Mouse (Mus musculus): ENCODE measurements at regions not wholly inside any gene's neighbourhood (a gene's known extent, or its start where the extent isn't known, plus 50 kb on each side); places are given as distances from the start of the nearest gene placed in this dataset.

DNA sequence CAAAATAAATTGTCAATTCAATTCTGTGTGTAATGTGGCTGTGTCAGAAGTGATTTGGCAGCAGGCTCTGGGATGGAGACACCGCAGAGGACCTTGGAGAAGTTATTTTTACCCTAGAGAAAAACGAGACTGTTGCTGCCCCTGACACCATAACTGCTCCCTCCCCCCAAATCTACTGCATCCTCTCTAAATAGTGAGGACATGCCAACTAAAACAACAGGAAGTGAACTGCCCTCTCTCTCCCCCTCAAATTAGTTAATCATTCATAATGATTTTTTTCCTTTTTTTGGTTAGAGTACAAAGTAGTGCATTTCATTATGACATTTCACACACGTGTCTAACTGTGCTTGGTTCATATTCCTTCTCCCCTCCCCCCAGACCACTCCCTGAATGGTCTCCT is 55.6 kb upstream of the Pias1 start:
- no peak for DNase-seq (ENCODE audit: low spot score in 2 of 2)

DNA sequence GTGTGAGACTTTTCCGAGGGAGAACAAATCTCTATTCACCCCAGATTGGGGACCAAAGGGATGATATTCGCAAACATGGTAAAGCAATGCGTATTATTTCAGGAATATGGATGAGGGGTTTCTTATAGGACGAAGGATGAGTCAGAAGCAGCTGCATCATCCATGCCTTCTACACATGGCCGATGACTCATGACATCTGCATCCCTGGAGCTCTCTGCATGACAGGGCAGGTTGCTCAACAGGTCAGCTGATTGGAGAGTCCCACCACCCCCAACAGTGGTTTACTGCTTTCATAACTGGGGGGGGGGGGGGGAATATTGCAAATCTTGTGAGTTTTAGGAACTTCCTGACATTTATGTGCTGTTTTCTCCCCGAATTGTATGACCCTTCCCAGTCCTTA is 50.3 kb upstream of the Pias1 start:
- no peak for DNase-seq (ENCODE audit: low spot score in 2 of 2)

All from cerebellum, postnatal 4 days (tissue).